Mouse (Mus musculus) cerebellum, adult (tissue): Measurements from ENCODE around the gene Ppib.
A peak's percentile ranks its signal among the peaks of the same experiment; 100 is the strongest.

Source experiments
- ATAC-seq: cut with Nextera tagmentation; 2 replicates; pipeline ENCODE4 v1.9.2; 2017; ENCODE audit warnings: mild to moderate bottlenecking, moderate library complexity, mixed read lengths; ENCODE audit not compliant: insufficient number of reproducible peaks, low FRiP score, low TSS enrichment

Gene Ppib

DNA sequence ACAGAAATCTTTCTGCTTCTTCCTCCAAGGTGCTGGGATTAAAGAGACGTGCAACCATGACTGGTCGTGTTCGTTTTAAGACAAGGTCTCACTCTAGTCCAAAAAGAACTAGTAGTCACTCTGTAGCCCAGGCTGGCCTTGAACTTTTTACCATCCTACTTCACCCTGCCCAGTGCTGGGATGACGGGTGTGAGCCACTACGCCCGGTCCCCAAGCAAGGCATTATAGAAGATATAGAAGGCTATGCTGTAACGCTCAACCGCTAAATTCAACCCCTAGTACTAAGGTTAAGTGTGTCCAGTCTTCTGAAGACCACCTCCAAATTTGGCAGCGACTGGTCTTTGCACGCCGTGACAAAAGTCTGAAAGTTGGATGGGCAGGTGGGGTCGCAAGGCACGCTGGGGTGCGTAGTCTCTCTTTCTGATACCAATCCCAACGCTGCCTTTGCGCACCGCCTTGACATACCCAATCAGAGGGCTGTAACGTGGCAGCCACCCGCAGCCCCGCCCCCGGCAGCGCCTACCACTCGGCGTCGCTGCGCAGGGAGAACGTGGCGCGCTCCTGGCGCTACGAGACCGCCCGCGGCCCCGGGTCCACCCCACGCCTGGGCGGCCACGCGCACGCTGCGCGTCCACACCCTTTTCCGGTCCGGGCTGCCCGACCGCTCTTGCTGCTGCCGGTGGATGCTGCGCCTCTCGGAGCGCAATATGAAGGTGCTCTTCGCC is at the start of gene Ppib:
Ppib (plus strand) TSS at position 640 of the 725 bp plus-strand sequence.
- peak; percentile 97 for ATAC-seq

- ATAC-seq: no peak
These were observed 39.4 kb upstream of the Ppib start for GRCm38 (mm10) chr9:66020601-66021000.

GRCm38 (mm10) chr9:66038082-66038481 is 21.9 kb upstream of the Ppib start:
- ATAC-seq: no peak

- no peak for ATAC-seq
These were observed 21.4 kb upstream of the Ppib start for GRCm38 (mm10) chr9:66038581-66038980.

GRCm38 (mm10) chr9:66039290-66039689 is 20.7 kb upstream of the Ppib start:
- no peak for ATAC-seq

DNA sequence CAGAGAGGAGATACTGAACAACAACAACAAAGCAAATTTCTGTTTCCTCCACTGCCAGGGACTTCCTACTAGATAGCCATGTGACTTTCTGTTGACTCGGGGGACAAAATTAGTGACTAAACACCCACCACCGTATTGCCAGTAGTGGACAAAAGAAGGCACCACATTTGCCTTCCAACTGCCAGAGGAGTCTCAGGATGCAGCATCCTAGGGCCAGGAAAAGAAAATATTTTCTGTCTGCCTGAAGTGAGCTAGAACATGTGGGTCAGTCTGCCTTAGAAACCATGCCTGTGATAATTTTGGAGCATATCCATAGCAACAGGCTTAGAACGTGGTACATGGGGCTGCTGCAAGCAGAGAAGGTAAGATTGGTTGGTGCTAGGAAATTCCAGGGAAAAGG is 19.2 kb upstream of the Ppib start:
- no peak for ATAC-seq

GRCm38 (mm10) chr9:66042331-66042730 is 17.7 kb upstream of the Ppib start:
- no peak for ATAC-seq

GRCm38 (mm10) chr9:66043241-66043640 is 16.8 kb upstream of the Ppib start:
- no peak for ATAC-seq

DNA sequence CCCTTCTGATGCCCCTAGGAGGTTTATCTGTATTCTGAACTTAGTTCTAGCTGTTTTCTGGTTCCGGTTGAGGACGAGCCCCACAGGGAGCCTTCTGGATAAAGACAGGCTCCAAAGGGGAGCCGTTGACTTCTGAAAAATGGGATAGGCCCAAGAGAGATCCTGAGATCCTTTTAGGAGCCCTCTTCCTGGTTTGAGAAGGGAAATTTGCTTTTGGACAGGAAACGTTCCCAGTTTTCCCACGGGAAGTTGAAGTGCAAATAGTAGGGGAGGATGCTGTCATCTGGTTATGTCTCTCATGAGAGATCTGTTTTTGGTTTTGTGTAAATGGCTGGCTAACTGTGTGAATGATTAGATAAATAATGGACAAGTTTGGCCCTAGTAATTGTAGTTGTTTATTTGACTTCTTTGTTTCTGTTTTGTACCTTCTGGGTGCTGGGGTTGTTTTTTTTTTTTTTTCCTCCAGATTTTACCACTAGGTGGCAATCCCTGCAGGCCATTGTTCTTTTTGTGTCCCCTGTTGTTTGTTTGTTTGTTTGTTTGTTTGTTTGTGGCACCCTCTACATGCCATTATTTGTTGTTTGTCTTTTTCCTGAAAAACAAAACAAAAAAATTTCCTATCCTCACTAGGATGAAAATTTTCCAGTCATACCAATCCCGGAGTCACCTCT is 10.0 kb upstream of the Ppib start:
- no peak for ATAC-seq

DNA sequence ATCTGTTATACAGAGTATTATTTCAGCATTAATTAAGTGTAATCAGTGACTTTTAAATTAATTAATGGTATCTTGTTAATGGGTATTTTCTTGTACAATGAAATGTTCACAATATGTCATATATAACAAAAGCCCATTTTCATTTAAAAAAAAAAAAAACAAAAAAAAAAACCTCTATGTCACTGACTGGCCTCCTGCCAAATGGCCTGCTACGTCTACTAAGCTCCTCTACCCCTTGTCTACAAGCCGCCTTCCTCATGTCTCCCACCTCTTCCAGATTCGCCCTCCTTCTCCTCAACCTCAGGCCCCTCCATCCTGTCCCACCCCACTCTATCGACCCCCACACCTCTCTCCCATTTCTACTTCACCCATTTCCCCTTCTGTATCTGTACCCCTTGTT is 8.5 kb upstream of the Ppib start:
- no peak for ATAC-seq

DNA sequence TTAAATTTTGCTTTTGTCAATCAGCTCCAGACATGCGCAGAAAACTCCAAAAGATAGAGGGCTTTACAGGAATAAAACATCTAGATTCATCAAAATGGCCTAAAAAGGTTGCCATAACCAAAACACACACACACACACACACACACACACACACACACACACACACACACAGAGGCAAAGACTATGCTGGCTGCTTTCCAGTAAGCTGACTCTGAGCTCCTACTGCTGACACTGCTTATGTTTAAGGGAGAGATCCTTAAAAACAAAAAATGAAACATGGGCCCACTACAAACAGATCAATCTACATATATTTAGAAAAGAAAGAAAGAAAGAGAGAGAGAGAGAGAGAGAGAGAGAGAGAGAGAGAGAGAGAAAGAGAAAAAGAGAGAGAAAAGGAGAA is 7.3 kb upstream of the Ppib start:
- no peak for ATAC-seq

DNA sequence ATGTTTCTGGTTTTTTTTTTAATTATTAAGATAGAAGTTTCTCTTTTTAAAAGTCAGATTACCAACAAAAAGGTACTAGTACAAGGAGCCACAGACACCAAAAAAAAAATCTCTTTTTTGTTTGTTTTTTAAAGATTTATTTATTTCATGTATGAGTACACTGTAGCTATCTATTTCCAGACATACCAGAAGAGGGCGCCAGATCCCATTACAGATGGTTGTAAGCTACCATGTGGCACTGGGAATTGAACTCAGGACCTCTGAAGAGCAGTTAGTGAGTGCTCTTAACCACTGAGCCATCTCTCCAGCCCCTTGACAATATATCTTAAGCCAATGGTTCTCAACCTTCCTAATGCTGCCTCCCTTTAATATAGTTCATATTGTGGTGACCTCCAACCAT is 6.4 kb upstream of the Ppib start:
- ATAC-seq: no peak

- peak; percentile 67; the same call in 1 of the 2 replicates for ATAC-seq
These were observed 256 bp downstream of the Ppib start for GRCm38 (mm10) chr9:66060308-66060647.

- no peak for ATAC-seq
These were observed 964 bp downstream of the Ppib start for GRCm38 (mm10) chr9:66060986-66061385.

DNA sequence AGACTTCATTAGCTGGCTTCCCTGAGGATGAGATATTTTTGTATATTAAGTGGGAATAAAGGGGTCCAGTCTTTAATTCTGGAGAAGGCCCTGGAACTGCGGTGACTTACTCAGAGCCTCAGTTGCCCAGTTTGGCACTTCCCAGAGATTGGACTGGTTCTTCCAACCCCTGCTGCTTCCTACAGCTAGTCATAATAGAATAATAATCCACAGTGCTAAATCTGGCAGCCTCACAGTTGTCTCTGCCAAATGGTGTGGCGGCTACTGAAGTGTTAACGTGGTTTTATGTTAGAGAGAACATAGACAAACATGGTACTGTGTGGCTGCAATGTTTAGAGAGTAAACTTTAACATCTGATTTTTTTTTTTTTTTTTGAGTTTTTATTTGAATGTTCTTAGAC is 1.6 kb downstream of the Ppib start:
- ATAC-seq: no peak

- no peak for ATAC-seq
These were observed 3.4 kb downstream of the Ppib start for GRCm38 (mm10) chr9:66063446-66063845.

DNA sequence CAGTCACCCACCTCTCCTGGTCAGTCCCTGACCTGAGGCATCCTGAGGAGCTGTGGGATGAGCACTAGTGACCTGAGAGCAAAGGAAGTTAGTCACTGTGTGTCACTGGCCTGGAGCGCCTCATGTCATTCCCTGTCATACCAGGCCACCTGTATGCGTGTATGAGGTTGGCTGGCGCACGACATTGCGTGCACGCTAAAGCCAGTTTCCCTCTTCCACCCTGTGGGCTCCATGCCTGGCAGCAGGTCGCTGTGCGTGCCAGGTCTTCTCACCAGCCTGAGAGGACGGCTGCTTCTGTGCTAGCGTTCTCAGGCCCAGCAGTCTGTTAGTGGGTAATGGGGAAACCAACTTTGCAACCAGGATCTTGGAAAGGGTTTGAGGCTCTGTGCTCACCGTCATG is 4.3 kb downstream of the Ppib start:
- no peak for ATAC-seq

DNA sequence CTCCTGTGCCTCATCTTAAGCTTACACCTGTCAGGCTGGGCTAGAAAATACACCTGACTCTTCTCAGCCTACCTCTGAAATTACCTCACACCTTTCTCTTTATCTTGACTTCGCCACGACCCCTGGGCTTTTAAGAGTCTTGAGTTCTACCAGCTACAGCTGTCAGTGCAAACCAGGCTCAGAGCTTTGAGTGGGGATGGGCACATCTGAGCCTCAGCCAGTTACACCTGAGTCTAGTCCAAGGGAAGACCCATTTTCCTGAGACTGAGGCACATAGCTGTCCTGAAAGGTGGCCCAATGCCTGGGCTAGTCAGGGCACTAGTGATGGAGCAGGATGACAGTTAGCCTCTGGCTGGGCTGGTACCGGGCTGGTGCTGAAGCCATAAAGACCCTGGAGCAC is 6.8 kb downstream of the Ppib start:
- no peak for ATAC-seq

DNA sequence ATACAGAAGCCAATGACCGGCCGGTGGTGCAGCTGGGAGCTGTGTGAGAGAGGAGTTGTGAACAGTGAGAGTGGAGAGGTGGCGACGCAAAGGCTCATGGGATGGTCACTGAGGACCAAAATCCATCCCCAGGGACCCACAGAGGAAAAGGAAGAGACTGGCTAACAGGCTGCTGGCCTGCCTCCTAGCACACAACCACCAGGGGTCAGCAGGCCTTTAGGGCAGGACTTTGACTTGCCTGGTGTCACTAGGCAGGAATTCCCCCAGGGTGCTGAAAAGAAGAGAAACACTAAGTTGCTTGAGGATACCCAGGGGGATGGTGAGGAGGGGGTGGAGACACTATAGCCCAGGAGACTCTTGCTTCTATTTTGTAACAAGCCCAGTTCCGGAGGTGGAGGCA is 7.5 kb downstream of the Ppib start:
- ATAC-seq: no peak

GRCm38 (mm10) chr9:66068056-66068455 is 8.0 kb downstream of the Ppib start:
- no peak for ATAC-seq

DNA sequence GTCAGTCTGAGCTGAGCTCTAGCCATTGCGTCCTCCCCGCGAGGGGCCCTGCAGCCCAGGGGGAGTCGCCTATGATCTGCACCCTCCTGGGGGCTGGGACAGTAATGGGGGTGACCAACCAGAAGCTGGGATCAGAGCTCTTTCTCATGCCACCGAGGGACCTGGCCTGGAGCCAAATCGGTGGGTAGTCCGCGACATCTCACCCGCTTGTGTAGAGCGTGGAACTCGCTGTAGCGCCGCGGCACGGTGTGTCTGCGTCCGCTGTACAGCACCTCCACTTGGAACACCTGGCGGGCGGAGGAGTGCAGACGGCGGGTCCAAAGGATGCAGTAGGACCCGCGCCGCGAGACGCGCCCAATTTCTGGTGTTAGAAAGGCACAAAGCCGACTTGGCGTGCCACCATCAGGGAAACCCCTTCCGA is 9.0 kb downstream of the Ppib start:
- ATAC-seq: no peak

DNA sequence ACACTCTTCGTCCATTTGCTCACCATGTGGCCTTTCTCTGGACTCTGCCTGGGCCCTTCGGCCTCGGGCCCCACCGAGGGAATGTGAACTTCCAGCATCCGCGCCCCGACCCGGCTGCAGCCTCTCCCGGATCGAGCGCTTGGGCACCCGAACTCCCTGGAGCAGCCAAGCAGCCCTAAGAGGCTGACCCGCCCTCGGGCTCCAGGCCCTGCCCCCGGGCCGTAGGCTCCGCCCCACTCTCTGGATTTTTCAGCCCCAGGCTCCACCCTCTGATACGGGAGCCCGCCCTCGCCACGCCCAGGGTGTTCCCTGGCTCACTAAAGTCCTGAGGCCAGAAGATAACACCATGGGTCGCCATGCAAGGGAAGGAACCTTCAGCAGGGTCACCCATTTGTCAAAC is 9.6 kb downstream of the Ppib start, which contains the start of gene Snx22:
Snx22 (minus strand) TSS at position 137 of the 400 bp plus-strand sequence.
- ATAC-seq: peak; percentile 90
